Mouse (Mus musculus): ENCODE measurements around the gene Cnot9.

DNA sequence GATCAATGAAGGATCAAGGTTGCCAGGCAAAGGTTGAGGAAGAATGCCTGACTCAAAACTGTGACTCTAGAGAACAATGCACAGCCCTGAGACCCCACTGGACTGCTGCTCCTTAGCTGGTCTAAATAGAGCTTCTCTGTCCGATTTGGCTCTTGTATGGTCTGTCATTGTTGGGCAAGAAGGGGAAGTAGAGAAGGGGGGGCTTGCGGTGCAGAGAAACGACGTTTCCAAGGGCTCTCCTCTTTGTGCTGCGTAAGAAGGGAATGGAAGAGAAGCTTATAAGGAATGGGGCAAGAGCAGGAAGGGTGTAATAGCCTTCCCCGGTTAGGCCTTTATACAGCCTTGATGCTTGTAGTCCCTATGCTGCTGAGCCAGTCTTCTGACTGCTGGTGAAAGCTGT is 60.0 kb downstream of the Cnot9 start:
- TF ChIP-seq POLR2A (IDR thresholded peaks at IDR 0.05; ENCODE audit: insufficient read length, low read depth) = no peak
- no peak for TF ChIP-seq MYOD1 (IDR thresholded peaks at IDR 0.05; ENCODE audit: control insufficient read depth in 1 of 3, insufficient read length in 2 of 3, low read depth in 2 of 3)
- no peak for TF ChIP-seq REST (IDR thresholded peaks at IDR 0.05; ENCODE audit: insufficient read depth, insufficient read length)
- no peak for TF ChIP-seq USF1 (IDR thresholded peaks at IDR 0.05; ENCODE audit: low read depth)
- TF ChIP-seq POLR2AphosphoS2 (IDR thresholded peaks at IDR 0.05; ENCODE audit: insufficient read length, low read depth) = no peak
- TF ChIP-seq E2F4 (IDR thresholded peaks at IDR 0.05; ENCODE audit: insufficient read depth) = no peak
- TF ChIP-seq MYOG (IDR thresholded peaks at IDR 0.05; ENCODE audit: control insufficient read depth in 1 of 3, insufficient read depth in 1 of 3, insufficient read length in 2 of 3, low read depth in 2 of 3) = no peak
- TF ChIP-seq CEBPB (IDR thresholded peaks at IDR 0.05; ENCODE audit: insufficient read depth, poor library complexity, severe bottlenecking) = no peak
- no peak for TF ChIP-seq MAX (IDR thresholded peaks at IDR 0.05; ENCODE audit: low read depth)
- TF ChIP-seq SRF (IDR thresholded peaks at IDR 0.05; ENCODE audit: control insufficient read depth, insufficient read length, low read depth) = no peak
- no peak for TF ChIP-seq TCF3 (IDR thresholded peaks at IDR 0.05; ENCODE audit: insufficient read length, low read depth)
- TF ChIP-seq TCF12 (IDR thresholded peaks at IDR 0.05; ENCODE audit: insufficient read depth, poor library complexity, severe bottlenecking) = no peak

Data from myocyte (in vitro differentiated cells).